Mouse (Mus musculus) olfactory bulb, adult 2 months (tissue): Measurements from ENCODE around the gene Litaf. TPM values are rescaled to one million over a fixed set of nuclear protein-coding genes. Genes with fewer than 3 reads are reported as not detected.

Experiments used
- H3K27ac ChIP-seq: fragments of 200-500 bp; 2 replicates; pipeline ENCODE4 v1.5.1; 2012; ENCODE audit warnings: low read depth, low read length; ENCODE audit not compliant: insufficient read depth
- H3K4me1 ChIP-seq: fragments of 200-500 bp; 2 replicates; pipeline ENCODE4 v1.6.1; 2012; ENCODE audit warnings: low read length; ENCODE audit not compliant: control insufficient read depth, insufficient read depth
- H3K4me3 ChIP-seq: fragments of 200-500 bp; 2 replicates; pipeline ENCODE4 v1.5.1; 2012; ENCODE audit warnings: mild to moderate bottlenecking, low read depth, low read length, moderate library complexity; ENCODE audit not compliant: insufficient read depth
- CTCF ChIP-seq: fragments of 200-500 bp; IDR thresholded peaks from 2 replicates; pipeline ENCODE4 v1.5.1; 2012; ENCODE audit warnings: low read depth, mild to moderate bottlenecking, low read length, moderate library complexity; ENCODE audit not compliant: insufficient read depth
- POLR2A ChIP-seq: fragments of 200-500 bp; IDR thresholded peaks from 2 replicates; pipeline ENCODE4 v1.6.1; 2012; ENCODE audit warnings: mild to moderate bottlenecking, low read depth, low read length, moderate library complexity; ENCODE audit not compliant: insufficient read depth
- WGBS: fragments of 180-500 bp; shearing (Covaris S2); methylation state at CpG from one replicate; pipeline ENCODE4 v1.1.7; 2018; 5-methylcytosine and 5-hydroxymethylcytosine counted together
- polyA plus RNA-seq: library from polyadenylated mRNA; stranded (reverse); fragments of >200 nt; gene quantifications from 2 replicates; pipeline ENCODE4 v1.2.4, GENCODE M21; 2012; ENCODE audit warnings: low replicate concordance; ENCODE audit not compliant: missing spikeins, insufficient read depth, insufficient read length

Gene Litaf
- polyA plus RNA-seq, 1 experiment, result not detected

GRCm38 (mm10) chr16:11008162-11008991 lies 57.6 kb downstream of the Litaf start:
- H3K27ac ChIP-seq, result peak overlapping the region; percentile 31
- 42% methylated on average over 15 of the region's 15 CpGs for WGBS
- H3K4me3 ChIP-seq, result no peak overlapping the region
- TF ChIP-seq CTCF (no peak), POLR2A (no peak)
- peaks cover 37% of the 10 kb centered on the region for H3K4me1 ChIP-seq

- peaks cover 30% of the 10 kb centered on the region for H3K4me1 ChIP-seq
- TF ChIP-seq POLR2A (no peak), CTCF (no peak)
- no peak overlapping the region for H3K27ac ChIP-seq
- H3K4me3 ChIP-seq, result no peak overlapping the region
- 71% methylated on average over 6 of the region's 6 CpGs for WGBS
These were observed 59.9 kb downstream of the Litaf start for GRCm38 (mm10) chr16:11006100-11006499.

- peaks cover 11% of the 10 kb centered on the region for H3K4me1 ChIP-seq
- no peak overlapping the region for H3K4me3 ChIP-seq
- H3K27ac ChIP-seq, result no peak overlapping the region
- 93% methylated on average over 7 of the region's 7 CpGs for WGBS
- no peak for TF ChIP-seq CTCF
- no peak for TF ChIP-seq POLR2A
These were observed 64.0 kb downstream of the Litaf start for GRCm38 (mm10) chr16:11001703-11002659.

- Histone ChIP-seq H3K4me1 (peaks cover 2% of the 10 kb centered on the region; the same call in 1 of the 2 replicates), H3K4me3 (no peak overlapping the region), H3K27ac (no peak overlapping the region)
- no peak for TF ChIP-seq POLR2A
- TF ChIP-seq CTCF, result no peak
- WGBS, result 77% methylated on average over 3 of the region's 3 CpGs
These were observed 66.1 kb downstream of the Litaf start for GRCm38 (mm10) chr16:10999809-11000208.

GRCm38 (mm10) chr16:10998224-10998623 lies 67.7 kb downstream of the Litaf start:
- no peak for TF ChIP-seq POLR2A
- 81% methylated on average over 9 of the region's 9 CpGs for WGBS
- H3K4me3 ChIP-seq, result no peak overlapping the region
- peaks cover 2% of the 10 kb centered on the region; the same call in 1 of the 2 replicates for H3K4me1 ChIP-seq
- no peak overlapping the region for H3K27ac ChIP-seq

- WGBS, result 89% methylated on average over 4 of the region's 4 CpGs
- H3K27ac ChIP-seq, result no peak overlapping the region
- TF ChIP-seq CTCF (no peak), POLR2A (no peak)
These were observed 69.4 kb downstream of the Litaf start for GRCm38 (mm10) chr16:10996576-10996975.

GRCm38 (mm10) chr16:10993032-10993744 lies 72.8 kb downstream of the Litaf start:
- Histone ChIP-seq H3K4me1 (peaks cover 11% of the 10 kb centered on the region), H3K27ac (peak overlapping the region; percentile 78), H3K4me3 (peak overlapping the region; percentile 82)
- peak; percentile 39; the same call in 1 of the 2 replicates for TF ChIP-seq POLR2A
- no peak for TF ChIP-seq CTCF
- WGBS, result 3% methylated on average over 35 of the region's 35 CpGs

More at GRCm38 (mm10) chr16:10996576-10996975, 69.4 kb downstream of the Litaf start:
- Histone ChIP-seq H3K4me1 (peaks cover 6% of the 10 kb centered on the region; the same call in 1 of the 2 replicates), H3K4me3 (no peak overlapping the region)
